Mouse (Mus musculus) left cerebral cortex, postnatal 4 days (tissue): ENCODE data around the gene Med29. TPM values are rescaled to one million over a fixed set of nuclear protein-coding genes. Genes with fewer than 3 reads are reported as not detected.

Experiments
- DNase-seq: peaks from one replicate; pipeline ENCODE4 v3.0.0-alpha.2; 2022
- intact Hi-C: fragments of 180-260 bp; cut with DNase I; formaldehyde crosslinking; loops from one replicate; pipeline ENCODE4 v1.15.1; 2025
- total RNA-seq, 2 experiments: library from RNA; stranded (reverse); gene quantifications; 2 replicates each; pipeline ENCODE4 v1.2.3; 2021

Med29 gene
- total RNA-seq = 10 to 100 TPM; 18.6 to 19.7 TPM

DNA sequence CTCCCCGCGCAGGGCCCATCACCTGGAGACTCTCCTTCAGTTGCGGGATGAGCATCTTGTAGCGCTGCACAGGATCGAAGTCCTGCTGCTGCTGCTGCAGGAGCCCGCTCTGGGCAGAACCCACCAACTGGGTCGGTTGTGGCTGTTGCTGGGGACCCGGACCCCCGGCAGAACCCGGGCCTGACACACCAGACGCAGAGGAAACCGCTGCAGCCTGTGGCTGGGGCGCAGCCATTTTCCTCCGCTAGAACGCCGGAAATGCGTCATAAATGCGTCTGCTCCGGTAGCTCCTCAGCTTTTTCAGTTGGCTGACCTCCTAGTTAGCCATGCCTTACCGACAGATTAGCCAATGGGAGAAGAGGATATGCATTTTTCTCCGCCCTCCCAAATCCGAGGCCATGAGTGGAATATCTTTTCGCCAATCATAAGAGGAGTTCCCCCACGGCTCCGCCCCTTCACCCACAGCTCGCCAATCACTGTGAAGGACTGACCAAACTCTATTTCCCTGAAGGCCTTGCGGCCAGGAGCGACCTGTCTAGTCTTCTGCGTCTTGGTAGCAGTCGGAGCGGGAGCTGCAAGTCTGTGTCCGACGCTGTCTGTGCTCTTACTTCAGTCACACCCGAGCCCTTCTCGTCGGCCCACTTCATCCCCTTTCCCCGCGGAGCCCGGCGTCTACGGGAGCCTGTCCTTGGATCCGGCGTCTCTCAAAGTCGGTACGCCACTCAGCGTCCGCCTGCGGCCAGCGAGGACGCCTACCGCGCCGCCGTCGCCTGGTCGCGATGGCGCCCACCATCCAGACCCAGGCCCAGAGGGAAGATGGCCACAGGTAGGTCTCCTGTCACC, at the start of gene Med29, which contains the start of gene Paf1:
Med29 (minus strand) TSS at position 280 of the 843 bp plus-strand sequence.
Paf1 (plus strand) TSS at position 523 of the 843 bp plus-strand sequence.
- intact Hi-C loops = no loop called here
- DNase-seq = peak; percentile 97

DNA sequence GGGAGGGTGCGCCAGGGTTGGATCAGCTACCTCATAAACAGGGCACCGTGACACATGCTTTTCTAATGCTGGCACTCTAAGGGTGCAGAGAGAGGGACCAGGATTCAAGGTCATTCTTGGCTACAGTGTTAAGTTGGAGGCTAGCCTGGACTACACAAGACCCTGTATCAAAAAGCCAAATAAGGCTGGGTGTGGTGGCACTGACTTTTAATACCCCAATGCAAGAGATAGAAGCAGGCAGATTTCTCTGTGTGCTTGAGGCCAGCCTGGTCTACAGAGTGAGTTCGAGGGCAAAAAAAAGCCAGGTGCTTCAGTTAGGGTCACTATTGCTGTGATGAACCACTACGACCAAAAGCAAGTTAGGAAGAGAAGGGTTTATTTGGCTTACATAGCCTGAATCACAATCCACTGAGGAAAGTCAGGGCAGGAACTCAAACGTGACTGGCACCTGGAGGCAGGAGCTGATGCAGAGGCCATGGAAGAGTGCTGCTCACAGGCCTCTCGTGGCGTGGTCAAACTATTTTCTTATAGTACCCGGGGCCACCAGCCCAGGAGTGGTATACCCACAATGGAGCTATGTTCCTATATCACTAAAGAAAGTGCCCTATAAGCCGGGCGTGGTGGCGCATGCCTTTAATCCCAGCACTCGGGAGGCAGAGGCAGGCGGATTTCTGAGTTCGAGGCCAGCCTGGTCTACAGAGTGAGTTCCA, 49.4 kb upstream of the Med29 start:
- intact Hi-C loops = no loop called here
- no peak for DNase-seq

- DNase-seq = no peak
- intact Hi-C loops = no loop called here
Observed at GRCm38 (mm10) chr7:28440739-28441138, 48.2 kb upstream of the Med29 start.

DNA sequence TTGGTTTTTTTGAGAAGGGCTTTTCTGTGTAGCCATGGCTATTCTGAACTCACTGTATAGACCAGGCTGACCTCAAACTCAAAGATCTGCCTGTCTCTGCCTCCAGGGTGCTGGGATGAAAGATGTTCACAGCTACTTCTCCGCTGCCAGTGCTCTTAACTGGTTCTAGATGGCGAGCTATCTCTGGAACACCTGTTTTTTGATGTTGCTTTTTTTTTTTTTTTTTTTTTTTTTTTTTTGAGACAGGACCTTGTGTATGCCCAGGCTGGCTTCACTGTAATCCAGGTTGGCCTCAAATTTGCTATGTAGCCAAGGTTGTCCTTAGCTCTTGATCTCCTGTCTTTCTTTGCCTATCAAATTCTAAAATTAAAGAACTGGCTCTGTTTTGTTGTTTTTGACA, 46.3 kb upstream of the Med29 start:
- intact Hi-C loops = no loop called here
- DNase-seq = no peak

DNA sequence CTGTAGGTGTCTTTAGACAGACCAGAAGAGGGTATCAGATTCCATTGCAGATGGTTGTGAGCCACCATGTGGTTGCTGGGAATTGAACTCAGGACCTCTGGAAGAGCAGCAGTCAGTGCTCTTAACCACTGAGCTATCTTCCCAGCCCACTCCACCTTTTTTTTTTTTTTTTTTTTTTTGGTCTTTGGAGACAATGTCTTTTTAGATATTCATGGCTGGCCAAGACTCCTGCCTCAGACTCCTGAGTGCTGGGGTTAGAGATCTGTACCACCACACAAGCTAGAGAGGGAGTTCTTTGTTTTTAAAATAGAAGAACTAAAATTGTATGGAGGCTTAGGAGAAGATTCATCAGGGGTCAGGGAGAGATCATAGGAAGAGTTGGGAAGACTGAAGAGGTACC, 45.5 kb upstream of the Med29 start:
- intact Hi-C loops = no loop called here
- no peak for DNase-seq

GRCm38 (mm10) chr7:28436932-28437570, 44.5 kb upstream of the Med29 start, which contains the start of gene Gmfg:
Gene Gmfg (plus strand): TSS chr7:28437447.
- intact Hi-C loops = no loop called here
- peak; percentile 86 for DNase-seq

- peak; percentile 100 for DNase-seq
- intact Hi-C loops = no loop called here
Observed at GRCm38 (mm10) chr7:28436271-28436904, 43.9 kb upstream of the Med29 start.

- DNase-seq = peak; percentile 42
- intact Hi-C loops = no loop called here
Observed at GRCm38 (mm10) chr7:28435660-28436259, 43.3 kb upstream of the Med29 start.

DNA sequence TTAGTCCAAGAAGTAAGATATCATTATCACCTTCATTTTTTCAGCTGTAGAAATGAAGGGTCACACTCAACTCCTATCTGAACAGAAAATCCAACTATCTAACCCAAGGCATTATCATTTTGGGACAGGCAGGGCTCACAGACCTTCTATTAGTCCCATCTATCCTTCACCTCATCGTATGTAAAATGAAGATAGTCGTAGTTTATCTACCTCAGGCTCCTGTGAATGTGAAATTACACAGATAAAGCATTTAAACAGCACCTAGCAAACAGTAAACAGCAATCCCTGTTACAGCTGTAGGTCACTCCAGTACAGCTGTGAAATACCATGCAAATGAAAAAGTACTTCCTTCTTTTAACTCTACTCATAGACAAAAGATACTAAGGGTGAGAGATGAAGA, 39.7 kb upstream of the Med29 start:
- intact Hi-C loops = no loop called here
- no peak for DNase-seq

DNA sequence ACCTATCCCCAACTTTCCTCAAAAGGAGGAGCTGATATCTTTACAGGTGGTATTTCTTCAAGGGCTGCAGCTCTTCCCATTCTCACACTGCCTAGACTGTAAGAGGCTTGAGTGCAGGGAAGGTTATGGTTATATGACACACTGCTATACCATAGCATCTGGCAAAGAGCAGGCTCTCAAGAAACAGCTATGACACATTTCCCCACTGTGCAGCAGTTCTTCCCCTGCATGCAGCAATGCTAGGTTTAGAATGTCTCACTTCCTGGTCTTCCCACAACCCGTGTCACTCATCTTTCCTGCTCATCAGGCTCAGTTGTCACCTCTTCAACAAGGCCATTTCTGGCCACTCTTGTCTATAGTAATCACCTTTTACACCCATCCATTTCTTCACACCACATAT, 38.0 kb upstream of the Med29 start:
- intact Hi-C loops = no loop called here
- no peak for DNase-seq

- intact Hi-C loops = no loop called here
- DNase-seq = no peak
Observed at GRCm38 (mm10) chr7:28427738-28428137, 35.2 kb upstream of the Med29 start.

DNA sequence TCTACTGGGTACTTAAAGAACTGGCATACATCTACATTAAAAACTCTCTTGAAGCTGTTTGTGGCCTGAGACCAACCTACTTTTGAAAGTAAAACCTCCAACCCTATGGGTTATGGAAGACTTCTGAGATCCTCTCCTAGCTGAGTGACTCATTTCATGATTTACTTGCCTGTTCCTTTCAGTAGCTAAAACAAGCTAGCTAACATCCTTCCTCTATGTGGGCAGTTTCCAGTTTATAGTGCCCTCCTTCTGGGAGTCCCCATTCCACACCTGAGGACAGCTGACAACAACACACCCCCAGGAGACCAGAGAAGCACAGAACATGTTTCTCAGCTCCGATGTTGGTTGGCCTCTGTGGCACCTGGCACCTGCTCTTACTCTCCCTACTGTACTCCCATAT, 30.5 kb upstream of the Med29 start:
- DNase-seq = no peak
- intact Hi-C loops = no loop called here

GRCm38 (mm10) chr7:28419416-28419815, 26.9 kb upstream of the Med29 start:
- no peak for DNase-seq
- intact Hi-C loops = no loop called here

- DNase-seq = no peak
- intact Hi-C loops = no loop called here
Observed at GRCm38 (mm10) chr7:28418096-28418670, 25.7 kb upstream of the Med29 start.

DNA sequence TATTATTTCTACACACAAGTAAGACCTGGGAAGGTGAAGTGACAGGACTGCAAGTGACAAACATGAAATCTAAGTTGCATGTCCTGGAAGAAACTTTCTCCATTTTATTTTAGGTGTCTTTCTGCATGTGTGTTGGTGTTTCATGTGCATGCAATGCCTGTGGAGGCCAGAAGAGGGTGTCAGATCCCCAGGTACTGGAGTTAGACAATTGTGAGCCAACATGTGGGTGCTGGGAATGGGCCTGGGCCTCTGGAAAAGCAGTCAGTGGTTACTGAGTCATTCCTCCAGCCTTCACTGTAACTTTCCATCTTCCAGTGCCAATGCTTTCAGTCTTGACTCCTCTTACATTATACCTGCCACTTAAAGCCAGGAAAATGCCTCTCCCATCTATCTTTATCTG, 24.9 kb upstream of the Med29 start:
- DNase-seq = no peak
- intact Hi-C loops = no loop called here

DNA sequence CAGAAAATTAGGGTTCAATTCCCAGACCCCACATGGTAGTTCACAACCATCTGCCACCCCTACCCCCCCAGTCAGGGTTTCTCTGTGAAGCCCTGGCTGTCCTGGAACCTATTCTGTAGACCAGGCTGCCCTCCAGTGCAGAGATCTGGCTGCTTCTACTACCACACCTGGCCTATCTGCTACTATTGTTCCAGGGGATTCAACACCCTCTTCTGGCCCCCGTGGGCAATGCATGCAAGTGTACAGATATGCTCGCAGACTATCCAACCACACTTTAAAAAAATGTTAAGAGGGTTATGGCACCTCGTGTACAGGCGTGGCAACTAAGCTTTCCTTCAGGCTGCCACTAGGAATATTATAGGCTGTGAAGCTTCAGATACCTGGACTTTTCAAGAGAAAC, 20.3 kb upstream of the Med29 start:
- DNase-seq = no peak
- intact Hi-C loops = no loop called here

GRCm38 (mm10) chr7:28410841-28411475, 18.4 kb upstream of the Med29 start:
- no peak for DNase-seq
- intact Hi-C loops = no loop called here

DNA sequence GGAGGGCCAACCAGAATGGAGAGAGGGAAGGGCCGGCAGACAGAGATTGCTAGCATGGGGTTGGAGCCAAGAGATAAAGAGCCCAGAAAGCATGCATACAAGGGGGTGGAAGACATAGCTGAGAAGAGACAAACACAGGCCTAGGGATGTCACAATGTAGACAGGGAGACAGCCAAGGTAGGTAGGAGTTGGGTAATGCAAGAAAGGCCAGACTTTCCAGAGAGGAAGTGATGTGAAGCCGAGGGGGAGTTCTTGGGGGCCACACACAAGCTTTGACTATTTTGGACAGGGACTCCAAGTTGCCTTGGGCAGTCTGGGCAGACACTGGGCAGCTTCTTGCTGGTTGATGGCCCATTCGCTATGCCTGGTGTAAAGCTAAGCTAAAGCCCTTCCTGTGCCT, 9.4 kb upstream of the Med29 start:
- intact Hi-C loops = no loop called here
- no peak for DNase-seq

- intact Hi-C loops = no loop called here
- DNase-seq = no peak
Observed at GRCm38 (mm10) chr7:28401030-28401429, 8.5 kb upstream of the Med29 start.
